Mouse (Mus musculus) mesoderm, embryonic 11.5 days (tissue): ENCODE data around the gene Igsf6.
"Not testable (repeated sequence)": the region's sequence is repeated elsewhere in the genome, so short reads cannot be mapped to it uniquely, and the experiment has no call there.

Experiments used
- DNase-seq: peaks from one replicate; pipeline ENCODE4 v3.0.0-alpha.2; 2012; ENCODE audit warnings: low read depth, low spot score

Igsf6 gene

DNA sequence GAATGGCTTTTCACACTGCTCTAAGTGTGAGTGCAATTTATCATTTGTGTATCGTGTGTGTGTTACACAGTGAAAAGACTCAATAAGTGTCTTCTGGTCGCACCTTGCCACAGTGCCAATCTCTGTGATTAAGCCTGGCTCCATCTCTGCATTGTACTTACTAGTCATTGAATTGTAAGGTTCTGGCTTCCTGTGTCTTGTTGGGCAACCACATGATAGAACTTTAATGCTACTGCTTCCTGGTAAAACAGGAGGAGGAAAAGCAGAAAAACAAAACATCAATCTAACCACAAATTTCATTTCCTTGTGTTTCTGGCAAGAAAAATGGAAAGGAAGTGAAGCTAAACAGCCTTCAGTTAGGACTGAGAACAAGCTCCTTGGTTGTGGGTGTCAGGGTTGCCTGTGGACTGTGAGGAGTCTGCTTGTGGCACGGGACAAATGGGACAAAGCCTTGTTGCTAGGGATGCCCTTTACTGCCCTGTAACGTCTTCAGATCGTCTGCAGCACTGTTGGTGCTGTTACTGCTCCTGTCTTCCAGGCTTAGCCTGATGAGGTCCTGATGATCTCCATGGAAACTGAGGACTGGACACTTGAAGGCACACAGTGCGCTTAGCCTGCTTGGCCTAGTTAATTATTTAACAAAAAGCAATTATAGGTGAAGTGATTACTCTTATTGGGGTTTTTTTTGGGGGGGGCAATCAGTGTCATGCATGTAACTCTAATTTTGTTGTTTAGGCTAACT is 14.7 kb downstream of the Igsf6 start:
- DNase-seq: no peak

DNA sequence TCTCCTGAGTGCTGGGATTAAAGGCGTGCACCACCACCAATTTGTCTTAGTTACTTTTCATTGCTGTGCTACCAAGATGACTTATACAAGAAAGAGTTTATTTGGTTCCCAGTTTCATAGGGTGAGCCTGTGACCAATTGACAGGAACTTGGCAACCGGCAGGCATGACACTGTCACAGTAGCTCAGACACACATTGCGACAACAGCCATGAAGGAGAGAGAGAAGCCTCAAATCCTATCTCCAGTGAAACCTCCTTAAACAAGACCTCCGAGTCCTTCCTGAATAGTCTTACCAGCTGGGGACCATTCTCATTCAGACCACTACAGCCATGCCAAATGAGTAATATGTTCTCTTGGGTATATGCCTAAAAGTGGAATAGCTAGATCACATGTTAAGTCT is 21.3 kb downstream of the Igsf6 start:
- DNase-seq: no peak

DNA sequence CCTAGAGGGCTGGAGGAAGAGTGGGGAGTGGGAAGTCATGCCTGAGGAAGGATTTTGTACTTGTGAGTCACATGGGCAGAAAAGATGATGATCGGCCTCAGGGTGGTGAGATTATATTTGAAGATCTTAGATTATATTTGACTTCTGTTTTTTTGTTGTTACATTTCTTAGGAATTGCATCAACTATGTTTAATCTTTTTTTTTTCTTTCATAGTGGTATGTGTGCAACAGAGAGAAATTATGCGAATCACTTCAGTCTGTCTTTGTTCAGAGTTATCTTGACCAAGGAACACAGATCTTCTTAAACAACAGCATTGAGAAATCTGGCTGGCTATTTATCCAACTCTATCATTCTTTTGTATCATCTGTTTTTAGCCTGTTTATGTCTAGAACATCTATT is 26.7 kb downstream of the Igsf6 start:
- DNase-seq: no peak

DNA sequence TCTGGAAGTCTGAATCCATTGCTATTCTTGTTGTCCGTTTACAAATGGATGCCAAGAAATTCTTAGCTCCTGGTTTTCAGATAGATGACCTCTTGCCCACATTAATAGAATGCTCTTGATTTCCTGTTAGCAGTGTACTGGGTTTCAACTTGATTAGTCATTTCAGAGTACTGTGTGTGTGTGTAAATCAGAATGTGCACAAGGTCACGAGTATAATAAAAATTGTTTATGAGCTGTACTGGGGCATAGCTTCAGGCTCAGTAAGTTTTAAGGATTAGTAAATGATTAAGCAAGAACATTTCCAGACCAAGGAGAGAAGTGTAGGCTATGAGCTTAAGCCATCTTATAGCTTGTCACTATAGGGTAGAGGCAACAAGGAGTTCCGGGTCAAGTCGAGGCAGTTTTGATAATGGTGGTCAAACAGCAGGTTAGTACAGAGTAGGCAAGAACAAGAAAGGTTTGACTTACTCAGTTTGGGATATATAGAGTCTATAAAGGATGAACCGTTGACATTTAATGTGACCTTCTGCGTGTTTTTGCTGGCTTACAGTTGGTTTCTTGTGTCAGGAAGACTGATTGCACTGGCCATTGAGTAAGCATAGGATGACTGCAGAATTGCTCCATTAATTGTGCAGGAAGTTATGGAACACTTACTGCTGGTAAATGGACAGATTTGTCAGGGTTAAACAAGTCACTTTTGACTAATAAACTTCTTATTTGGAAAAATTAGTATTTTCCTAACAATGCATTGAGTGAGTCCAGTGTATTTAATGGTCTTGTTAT is 28.5 kb downstream of the Igsf6 start:
- DNase-seq: no peak

DNA sequence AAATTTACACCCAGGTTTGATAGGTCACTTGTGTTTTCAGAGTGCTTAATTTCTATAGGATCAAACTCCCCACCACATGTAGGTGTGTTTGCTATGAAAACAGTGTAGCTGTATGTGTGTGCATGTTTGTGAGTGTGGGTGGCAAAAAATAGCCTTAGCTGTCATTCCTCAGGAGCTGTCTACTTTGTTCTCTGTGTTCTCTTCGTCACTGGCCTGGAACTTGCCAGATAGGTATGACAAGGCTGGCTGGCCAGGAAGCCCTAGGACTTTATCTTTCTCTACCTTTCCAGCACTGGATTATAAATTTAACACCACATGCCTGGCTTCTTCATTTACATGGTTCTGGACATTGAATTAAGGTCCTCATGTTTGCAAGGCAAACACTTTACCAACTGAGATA is 30.1 kb downstream of the Igsf6 start:
- DNase-seq: no peak

DNA sequence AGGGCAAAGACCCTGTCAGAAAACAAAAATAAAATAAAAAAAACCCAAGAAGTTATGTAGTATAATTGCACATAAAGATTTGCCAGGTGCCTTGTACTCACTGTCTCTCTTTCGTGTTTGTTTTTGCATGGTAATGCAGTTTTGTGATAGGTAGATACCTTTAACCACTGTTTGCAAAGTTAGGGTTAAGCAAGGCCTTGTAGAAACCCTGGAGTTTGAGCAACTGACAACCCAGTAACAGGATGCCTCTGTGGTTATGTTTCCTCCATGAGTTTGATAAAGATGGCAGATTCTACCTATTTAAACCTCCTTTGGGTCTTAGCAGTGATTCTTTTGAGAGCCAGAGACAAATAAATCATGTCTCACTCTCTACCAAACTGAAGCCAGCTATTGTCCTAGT is 30.9 kb downstream of the Igsf6 start:
- DNase-seq: no peak

DNA sequence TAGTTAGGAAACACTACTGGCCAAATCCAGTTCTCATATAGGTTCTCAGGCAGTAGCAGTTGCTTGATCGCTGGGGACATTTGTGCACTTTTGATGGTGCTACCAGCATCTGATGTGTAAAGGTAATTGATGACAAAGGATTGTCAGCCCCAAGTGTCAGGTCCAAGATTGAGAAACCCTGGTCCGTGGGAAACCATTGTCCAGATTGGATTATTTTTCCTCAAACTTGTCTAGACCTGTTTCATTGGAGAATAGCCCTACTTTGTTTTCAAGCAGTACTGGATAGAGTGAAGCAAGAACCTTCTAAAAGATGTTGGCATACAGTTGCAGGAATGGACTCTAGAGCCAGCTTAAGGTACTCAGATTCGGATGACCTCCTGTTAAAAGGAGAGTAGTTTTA is 31.4 kb downstream of the Igsf6 start:
- no peak for DNase-seq

DNA sequence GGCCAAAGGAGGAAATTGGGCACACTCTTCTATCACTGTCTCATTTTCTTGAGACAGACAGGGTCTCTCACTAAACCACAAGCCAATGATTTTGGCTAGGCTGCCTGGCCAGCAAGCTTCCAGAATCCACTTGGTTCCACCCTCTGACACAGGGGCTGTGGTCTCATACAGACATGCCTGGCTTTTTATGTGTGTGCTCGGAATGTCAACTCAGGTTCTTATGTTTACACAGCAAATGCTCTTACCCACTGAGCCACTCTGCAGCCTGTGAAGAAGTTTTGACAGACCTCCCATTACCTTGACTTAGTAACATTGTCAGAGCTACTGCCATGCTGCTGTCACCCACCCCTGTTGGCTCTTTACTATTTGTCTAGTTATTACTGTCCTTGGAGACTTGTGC is 32.4 kb downstream of the Igsf6 start:
- no peak for DNase-seq

DNA sequence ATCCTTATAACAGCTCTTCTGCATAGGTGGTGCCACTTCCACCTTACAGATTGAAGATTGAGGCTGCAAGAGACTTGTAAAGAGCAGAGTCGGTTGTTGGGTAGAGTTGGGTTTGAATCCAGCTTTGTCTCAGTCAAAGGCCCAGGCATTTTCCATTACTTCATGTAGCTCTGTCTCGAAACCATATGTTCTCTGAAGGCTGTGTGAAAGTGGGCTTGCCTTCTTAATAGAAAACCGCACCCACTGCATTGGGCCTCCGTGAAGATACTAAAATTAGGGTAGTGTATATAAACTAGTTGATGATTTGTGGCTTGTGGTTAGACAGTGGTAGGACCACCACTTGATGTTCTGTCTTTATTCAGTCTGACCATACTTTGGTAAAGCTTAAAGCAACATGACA is 33.8 kb downstream of the Igsf6 start:
- no peak for DNase-seq

DNA sequence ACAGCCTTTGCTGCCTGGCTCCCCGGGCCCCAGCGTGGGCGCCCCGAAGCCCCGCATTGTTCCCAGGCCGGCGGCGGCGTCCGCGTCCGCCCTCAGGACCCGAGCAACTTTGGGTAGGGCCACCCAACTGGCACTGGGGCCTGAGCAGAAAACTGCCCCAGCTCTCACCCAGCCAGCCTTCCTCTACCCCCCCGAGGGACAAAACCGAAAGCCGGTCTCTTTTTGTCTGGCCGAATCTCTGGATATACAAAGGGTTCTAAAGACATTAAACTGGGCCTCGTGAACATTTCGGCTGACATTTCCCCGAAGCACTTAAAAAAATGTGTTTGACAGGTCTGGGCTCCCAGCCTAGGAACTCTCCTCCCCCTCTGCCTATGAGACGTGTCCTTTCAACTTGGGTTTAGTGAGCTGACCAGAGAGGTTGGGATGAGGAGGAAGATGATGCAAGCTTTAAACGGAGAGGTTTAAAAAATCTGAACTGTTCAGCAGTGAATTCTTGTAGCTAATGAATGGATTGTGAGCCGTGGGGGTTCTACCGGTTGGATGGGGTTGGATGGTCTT is 39.1 kb downstream of the Igsf6 start:
- peak; percentile 47 for DNase-seq

DNA sequence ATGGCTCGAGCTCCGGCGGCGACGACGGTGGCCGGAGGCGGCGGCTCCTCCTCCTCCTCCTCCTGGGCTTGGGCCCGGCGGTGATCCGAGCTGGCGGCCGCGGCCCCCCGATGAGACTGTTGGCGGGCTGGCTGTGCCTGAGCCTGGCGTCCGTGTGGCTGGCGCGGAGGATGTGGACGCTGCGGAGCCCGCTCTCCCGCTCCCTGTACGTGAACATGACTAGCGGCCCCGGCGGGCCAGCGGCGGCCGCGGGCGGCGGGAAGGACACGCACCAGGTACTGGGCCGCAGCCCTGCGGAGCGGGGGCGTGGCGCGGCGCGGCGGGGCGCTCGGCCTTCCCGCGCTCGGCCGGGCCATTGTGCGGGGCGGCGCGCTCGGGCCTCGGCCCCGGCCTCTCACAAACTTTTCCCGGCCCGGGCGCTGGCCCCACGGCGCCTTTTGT is 39.7 kb downstream of the Igsf6 start:
- no peak for DNase-seq

DNA sequence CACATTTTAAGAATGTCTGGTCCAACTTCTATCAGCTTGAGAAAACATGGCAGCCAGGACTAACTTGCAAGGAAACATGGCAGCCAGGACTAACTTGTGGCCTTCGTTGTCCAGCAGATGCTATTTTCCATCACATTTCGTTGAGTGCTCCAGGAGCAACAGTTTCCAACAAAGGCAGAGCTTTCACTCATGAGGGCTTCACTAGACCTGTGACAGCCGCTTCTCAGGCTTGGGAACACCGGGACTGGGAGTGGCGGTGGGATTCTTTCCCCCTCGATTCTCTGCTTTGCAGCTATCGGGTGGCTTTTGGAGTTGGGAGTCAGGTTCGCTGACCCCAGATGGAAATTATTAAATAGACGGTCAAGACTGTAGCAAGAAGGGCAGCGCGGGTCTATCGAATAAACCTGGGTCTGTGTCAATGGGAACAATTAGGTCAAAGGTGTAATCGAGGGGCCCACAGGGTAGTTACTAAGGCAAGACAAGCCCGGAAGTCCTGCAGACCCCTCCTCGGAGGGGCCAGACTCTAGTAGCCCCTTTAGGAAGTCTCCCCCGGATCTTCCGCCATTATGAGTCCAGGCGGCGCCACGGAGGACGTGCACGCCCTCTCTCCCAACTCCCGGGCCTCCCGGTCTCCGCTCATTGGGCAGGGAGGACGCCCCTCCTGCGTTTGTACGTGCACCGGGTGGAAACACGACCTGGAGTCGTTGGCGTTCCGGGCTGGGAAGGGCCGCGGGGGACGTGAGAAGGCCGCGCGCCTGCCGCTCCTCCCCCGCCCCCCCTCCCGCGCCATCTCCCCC is 40.3 kb downstream of the Igsf6 start, which contains the start of gene Mettl9:
Gene Mettl9, plus strand, starts transcription at position 590 of the 797 bp plus-strand sequence.
- DNase-seq: peak; percentile 98

DNA sequence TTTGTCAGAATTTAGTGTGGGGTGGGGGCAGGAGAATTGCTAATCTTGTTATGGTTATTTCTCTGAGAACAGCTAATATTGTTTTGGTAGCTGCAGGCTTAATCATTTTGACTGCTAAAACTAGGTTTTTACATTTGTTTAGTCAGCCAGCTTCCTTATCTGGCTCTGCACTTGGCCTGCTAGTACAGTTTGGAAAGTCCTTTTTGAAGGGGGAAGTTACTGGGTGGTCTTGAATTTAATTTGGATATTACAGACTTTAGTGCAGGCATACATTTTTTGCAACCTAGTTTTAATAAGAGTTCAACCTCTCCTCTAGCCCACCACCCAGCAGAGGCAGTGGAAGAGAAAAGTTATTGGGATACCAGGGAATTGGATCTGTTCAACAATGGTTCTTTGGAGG is 44.4 kb downstream of the Igsf6 start:
- not testable (repeated sequence) for DNase-seq

DNA sequence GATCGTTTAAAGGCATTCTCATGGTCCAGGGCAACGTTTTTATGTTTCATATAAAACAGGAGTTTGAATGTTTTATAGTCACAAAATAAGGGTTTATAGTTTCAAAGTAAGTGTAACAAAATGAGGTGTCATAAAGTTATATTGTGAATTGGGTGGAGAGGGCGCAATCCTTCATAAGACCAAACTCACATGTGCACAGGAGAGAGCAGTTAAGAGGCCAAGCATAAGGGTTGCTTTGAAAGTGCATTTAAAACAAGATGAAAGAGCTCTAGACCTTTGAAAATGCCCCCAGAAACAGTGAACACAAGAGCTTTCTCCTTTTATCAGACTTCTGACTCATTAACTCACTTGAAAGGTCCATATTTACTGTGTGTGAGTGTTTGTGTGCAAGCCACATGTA is 48.1 kb downstream of the Igsf6 start:
- DNase-seq: no peak

DNA sequence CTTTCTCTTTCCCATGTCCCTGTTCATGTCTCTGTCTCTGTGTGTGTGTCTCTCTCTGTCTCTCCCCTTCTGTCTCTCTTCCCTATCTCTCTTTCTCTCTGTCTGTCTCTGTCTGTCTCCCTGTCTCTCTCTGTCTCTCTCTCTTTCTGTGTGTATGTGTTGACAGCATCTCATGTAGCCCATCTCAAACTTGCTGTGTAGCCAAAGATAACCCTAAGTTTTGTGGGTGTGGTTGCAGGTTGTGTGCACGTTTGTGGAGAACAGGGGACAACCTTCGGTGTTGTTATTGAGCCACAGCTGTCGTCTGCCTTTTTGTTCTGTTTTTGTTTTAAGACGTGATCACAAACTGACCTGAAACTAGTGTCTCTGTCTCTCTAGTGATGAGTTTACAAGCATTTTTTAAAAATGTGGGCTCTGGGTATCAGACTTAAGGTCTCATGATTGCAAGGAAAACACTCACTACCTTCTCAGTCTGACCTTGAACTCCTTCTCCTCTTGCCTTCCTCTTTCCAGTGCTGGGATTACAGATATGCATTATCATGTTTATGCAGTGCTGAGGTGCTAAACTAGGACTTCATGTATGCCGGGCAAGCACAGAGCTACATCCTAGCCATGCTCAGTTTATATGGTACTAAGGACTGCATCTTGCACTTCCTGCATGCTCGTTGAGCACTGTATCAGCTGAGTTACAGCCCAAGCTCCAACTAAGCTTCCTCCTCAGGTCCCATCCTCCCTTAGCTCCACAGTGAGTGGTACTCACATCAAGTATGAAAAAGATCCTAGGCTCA is 49.0 kb downstream of the Igsf6 start:
- DNase-seq: no peak

DNA sequence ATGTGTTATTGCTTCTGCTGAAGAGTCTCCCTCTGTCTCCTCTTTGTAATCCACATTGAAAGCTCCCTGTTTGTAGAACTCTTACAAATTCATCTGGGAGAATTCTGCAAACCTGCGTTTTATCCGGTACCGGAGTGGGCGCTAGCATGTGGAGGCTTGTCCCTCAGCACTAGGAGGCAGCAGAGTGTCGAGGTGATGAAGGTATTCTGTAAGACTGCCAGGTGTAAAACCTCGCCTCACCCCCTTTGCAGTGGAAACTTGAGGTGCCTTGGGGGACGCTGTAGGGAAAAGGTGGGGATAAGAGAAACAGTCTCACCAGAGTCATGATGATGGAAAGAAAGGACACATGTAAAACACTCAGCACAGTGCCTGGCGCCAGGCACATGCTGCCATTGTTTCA is 54.1 kb downstream of the Igsf6 start:
- DNase-seq: no peak

DNA sequence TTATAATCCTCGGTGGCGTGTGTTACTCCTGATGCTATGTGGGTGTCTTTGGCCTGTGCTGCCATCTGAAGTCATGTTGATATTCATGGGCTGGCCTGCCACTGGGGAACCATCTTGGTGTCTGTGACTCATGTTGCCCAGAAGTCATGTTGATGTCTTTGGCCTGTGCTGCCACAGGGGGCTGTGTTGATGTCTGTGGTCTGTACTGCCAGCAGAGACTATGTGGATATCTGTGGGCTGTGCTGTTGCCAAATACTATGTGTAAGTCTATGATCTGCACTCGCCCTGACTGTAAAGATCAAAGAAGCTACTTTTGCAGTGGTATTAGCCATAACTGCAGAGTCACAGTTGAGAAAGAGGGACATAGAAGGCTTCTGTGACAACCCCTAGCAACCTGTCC is 55.6 kb downstream of the Igsf6 start:
- DNase-seq: no peak

DNA sequence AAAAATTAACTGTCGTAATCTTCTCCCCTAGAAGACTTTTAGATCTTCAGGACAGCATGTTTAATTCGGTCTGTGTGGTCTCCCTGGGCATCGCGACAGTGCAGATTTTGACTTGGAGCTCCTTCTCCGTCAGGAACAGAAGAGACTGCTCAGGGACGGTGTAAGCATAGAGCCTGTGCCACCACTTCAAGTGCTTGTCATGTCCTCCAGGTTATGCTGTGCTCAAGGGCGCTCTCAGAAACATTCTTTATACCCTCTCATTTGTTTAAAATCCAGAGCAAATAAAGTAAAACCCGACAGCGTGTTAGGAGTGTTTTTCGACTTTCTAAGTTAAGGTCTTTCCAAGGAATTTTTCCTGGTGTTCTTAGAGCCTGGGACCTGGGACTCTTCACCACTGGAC is 59.9 kb downstream of the Igsf6 start:
- DNase-seq: no peak
